Mouse (Mus musculus) hindlimb bud, embryonic 11.5 days (tissue): ENCODE measurements around the gene Anxa8.

Experiments used
- DNase-seq: peaks from one replicate; pipeline ENCODE4 v3.0.0-alpha.2; 2012; ENCODE audit warnings: low read depth, low spot score; ENCODE audit errors: extremely low spot score

Gene Anxa8

DNA sequence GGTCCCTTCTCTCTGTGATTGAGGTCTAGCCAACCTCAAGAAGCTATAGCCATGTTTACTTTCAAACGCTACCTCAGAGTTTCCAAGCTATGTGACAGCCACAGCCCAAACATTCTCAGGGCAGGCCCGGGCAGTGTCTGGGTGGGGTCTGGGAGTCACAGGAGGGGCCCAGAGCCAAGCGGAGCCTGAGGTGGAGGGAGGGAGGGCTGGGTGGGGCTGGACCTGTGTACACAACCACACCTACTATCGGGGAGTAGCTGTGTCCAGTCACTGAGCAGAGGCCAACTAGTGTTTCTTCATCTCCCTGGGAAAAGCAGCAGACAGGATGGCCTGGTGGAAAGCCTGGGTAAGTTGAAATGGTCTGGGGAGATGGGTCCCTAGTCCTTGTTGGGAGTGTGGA lies at the start of gene Anxa8:
TSS of gene Anxa8 (plus strand) at position 251 of the 400 bp plus-strand sequence.
- no peak for DNase-seq

GRCm38 (mm10) chr14:34041241-34041640 lies 44.5 kb upstream of the Anxa8 start:
- no peak for DNase-seq

- no peak for DNase-seq
Observed at GRCm38 (mm10) chr14:34043341-34043740, 42.4 kb upstream of the Anxa8 start.

- no peak for DNase-seq
Observed at GRCm38 (mm10) chr14:34050101-34050779, 35.5 kb upstream of the Anxa8 start.

- no peak for DNase-seq
Observed at GRCm38 (mm10) chr14:34052516-34052915, 33.3 kb upstream of the Anxa8 start, which contains the start of gene Antxrl. TSS of gene Antxrl (plus strand) at chr14:34052707.

- DNase-seq = no peak
Observed at GRCm38 (mm10) chr14:34071665-34072064, 14.1 kb upstream of the Anxa8 start.

GRCm38 (mm10) chr14:34075346-34075745 lies 10.4 kb upstream of the Anxa8 start:
- DNase-seq = no peak

- no peak for DNase-seq
Observed at GRCm38 (mm10) chr14:34077222-34077621, 8.6 kb upstream of the Anxa8 start.

DNA sequence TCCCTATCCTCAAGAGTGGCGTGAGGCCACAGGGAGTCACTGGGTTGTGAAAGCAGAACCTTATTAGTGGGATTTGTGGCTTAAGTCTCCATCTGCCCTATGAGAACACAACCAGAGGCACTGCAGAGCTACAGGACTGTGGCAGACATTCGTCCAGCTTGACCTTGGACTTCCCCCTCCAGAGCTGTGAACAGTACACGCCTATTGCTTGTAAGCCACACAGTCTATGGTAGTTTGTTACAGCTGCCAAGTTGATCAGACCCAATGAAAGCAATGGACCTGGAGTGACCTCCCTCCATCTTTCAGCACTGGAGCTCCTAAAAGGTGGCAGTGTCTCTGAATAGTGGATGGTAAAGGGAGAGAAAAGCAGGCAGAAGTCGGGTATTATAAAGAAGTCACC lies 7.5 kb upstream of the Anxa8 start:
- DNase-seq = no peak

DNA sequence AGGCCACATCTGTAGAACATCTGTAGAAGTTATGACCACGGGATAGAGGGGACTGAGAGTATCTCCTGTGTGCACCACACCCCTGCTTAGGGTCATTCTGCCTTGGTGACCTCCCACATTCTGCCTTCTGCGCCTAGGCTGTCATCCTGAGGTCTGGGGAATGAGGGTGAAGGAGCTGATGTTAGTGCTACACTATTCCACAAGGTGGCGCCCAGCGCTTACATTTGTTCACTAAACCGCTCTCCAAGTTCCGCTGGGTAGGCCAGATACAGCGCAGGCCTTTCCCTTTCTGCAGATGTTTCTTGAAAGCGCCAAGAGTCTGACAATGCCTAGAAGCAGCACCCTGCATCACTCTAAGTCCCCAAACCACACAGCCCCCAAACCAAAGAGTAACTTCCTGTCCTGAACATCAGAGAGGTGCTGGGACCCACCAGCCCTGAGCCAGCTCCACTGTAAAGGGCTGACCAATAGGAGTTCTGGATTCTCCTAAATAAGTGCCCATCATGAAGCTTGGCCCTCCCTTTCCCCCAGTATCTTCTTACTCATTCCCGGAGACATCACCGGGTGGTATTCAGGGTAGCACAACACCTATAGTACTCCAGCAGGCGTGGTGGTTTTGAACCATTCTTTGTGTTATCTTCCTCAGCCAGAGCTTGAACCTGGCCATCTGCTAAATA lies 5.3 kb upstream of the Anxa8 start:
- peak; percentile 61 for DNase-seq

DNA sequence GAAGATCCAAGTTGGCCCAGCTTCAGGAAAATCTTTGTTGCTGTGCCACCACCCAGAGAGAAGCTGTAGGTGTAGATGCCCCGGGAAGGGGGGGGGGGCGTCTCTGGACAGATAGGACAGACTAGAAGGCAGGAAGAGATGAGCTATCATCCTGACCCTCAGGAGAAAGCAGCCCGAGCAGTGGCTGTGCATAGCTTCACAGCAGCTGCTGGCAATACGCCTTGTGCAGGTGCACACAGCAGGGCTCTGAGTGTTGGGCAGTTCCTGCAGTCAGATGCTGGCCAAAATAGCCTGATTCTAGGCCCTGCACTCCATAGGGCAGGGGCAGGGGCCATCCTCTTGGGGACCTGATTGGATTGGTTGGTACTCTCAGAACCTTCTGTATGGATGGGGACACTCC lies 1.0 kb downstream of the Anxa8 start:
- DNase-seq = no peak

- no peak for DNase-seq
Observed at GRCm38 (mm10) chr14:34087856-34088398, 2.1 kb downstream of the Anxa8 start.

GRCm38 (mm10) chr14:34089796-34090195 lies 4.0 kb downstream of the Anxa8 start:
- no peak for DNase-seq

- DNase-seq = no peak
Observed at GRCm38 (mm10) chr14:34091475-34091874, 5.7 kb downstream of the Anxa8 start.

GRCm38 (mm10) chr14:34092856-34093255 lies 7.1 kb downstream of the Anxa8 start:
- DNase-seq = no peak

- DNase-seq = no peak
Observed at GRCm38 (mm10) chr14:34096161-34096560, 10.4 kb downstream of the Anxa8 start.

DNA sequence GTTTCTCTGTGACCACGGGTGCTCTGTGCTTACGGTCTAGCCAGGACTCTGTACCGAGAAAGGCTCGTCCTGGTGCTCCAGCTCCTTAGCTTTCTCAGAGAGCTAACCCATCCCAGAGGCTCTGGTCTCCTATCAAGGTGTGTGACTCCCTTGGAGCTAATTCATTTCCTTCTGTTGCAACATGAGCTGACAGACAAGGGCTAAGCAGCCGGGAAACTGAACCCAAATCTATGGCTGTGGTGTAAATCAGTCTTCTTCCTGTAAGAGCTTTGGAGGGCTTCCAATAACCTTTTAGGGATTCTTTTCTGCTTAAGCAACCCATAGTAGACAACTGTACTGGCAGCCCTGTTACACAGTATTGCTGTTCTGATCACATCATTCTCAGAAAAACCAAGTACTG lies 16.8 kb downstream of the Anxa8 start, which contains the start of gene A630023A22Rik:
TSS of gene A630023A22Rik (minus strand) at position 154 of the 400 bp plus-strand sequence.
- DNase-seq = no peak

- DNase-seq = no peak
Observed at GRCm38 (mm10) chr14:34103855-34104254, 18.1 kb downstream of the Anxa8 start.

GRCm38 (mm10) chr14:34104892-34105291 lies 19.1 kb downstream of the Anxa8 start:
- peak; percentile 10 for DNase-seq

DNA sequence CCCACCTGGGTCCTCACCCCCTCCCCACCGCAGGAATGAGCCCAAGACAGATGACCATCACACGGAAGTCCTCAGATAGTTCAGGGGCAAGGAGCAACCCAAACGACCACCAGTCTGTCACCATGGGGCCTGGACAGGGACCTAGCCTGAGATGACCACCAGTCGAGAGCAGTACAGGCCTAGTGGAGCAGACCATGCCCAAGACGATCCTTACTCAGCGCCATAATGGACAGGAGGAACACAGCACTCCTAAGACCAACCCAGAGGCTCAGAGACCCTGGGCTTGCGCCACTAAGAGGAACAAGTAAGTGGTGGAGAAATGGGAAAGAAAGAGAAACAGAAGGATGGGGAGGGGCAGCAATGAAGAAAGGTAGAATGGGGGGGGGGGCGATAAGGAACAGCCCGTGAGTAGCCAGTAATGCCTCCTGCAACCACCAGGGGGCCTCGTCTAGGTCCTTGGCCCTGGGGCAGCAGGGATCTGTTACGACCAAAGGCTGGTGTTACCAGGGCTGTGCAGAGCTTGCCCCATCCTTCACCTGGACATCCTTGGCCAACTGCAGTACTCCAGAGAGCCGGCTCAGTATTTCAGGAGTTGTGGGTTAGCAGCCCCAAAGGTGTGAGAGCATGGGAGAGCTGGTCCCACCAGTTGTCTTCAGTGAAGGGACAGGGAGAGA lies 20.7 kb downstream of the Anxa8 start:
- no peak for DNase-seq

DNA sequence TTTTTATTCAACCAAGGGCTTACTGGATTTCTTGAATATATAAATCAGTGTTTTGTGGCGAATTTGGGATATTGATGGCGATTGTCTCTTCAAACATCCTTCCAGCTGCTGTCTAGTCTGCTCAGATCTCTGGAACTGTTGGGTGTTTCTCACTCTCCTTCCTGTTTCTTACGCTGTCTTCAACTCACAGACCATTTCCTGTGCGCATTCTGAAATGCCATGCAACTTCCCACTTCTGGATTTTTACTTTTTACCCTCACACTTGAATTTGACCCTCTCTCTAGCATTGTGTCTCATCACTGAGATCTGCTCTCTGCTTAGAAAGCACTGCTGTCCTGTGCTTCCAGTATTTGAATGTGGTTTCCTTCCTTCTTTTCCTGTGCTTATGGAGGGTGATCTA lies 21.8 kb downstream of the Anxa8 start:
- DNase-seq = no peak

- DNase-seq = no peak
Observed at GRCm38 (mm10) chr14:34114311-34114710, 28.5 kb downstream of the Anxa8 start.
